Mouse (Mus musculus) T-helper 17 cell (primary cell): ENCODE data around the gene Foxp1.

Experiments used
- in situ Hi-C, 2 experiments: fragments of 300-600 bp; cut with MboI, MseI; formaldehyde crosslinking; loops; 1 replicate in 1 of 2; 2 replicates in 1 of 2; pipeline ENCODE4 v1.15.1; 2025; ENCODE audit warnings: high pct_unique_total_duplicates in 2 of 2

Foxp1 gene

GRCm38 (mm10) chr6:99337575-99337974 lies 184.9 kb downstream of the Foxp1 start:
- in situ Hi-C loops, result no loop called here

DNA sequence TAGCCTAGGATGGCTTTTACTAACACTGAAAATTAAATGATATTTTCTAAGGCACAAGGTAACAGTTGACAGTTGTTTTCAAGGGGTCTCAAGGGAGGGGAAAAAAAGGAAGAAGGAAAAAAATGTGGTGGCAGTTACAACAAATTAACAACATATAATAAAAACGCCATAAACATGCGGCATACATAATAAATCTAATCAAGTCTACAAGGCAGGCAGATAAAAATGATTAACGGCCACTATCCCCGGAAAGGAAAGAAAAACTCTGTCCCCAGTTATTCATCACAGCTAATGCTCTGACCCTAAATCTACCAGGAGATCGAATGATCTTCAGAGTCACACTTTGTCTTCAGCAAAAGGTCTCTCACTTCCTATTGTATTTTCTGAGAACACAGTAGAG lies 186.3 kb downstream of the Foxp1 start:
- in situ Hi-C loops, result no loop called here

- in situ Hi-C loops, result no loop called here
Measured at GRCm38 (mm10) chr6:99335174-99335830, 187.2 kb downstream of the Foxp1 start.

DNA sequence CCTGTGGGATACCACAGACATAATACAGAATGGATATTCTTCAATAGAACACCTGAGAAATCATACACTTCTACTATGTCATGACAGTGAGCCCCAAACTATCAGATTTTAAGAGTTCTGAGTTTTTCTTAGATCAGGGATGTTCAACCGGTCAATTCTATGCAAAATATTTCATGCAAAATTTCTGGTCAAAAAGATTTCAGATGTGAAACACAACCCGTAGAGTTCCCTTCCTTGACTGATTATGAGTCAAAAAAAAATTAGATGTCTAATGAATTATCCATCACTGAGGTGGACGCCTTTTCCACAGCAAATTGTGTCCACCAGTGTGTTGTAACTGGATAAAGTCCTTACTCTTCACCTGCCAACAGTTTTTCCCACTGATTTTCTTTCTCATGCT lies 188.3 kb downstream of the Foxp1 start:
- in situ Hi-C loops, result no loop called here

DNA sequence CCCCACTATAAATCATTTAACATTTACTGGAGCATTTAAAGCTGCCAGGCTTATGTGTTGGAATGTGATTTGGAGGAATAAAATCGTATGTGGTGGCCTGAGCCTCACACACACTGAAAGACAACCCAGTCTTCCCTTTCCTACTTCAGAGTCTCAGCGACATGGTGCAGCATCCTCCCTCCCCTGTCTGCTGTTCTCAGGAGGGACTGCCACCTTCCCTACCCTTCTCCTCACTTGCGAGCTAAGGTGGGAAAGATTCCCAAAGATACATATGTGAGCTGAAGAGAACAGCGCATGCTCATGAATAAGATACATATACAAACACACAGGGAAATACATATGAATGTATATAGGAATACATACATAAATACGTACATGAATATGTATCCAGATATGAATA lies 189.4 kb downstream of the Foxp1 start:
- in situ Hi-C loops, result no loop called here

- in situ Hi-C loops, result no loop called here
Measured at GRCm38 (mm10) chr6:99330169-99330568, 192.4 kb downstream of the Foxp1 start.

- in situ Hi-C loops, result no loop called here
Measured at GRCm38 (mm10) chr6:99328634-99329033, 193.9 kb downstream of the Foxp1 start.

DNA sequence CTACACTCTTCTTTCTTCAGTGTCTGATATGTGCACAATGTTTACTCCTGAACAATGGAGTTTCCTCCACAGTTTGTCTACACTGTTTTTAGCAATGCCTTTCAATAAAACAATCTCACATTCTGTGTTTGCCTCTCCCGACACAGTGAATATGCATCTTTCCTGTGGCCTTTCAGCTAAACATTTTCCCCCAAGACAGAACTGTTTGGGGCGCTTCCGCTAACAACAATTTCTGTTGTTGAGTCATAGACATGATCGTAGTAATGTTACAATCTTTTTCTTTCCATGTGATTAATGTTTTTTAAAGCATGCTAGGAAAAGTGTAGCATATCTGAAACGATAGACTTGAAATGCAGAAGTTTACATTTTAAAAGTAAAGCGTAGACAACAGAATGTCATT lies 194.4 kb downstream of the Foxp1 start:
- in situ Hi-C loops, result no loop called here

DNA sequence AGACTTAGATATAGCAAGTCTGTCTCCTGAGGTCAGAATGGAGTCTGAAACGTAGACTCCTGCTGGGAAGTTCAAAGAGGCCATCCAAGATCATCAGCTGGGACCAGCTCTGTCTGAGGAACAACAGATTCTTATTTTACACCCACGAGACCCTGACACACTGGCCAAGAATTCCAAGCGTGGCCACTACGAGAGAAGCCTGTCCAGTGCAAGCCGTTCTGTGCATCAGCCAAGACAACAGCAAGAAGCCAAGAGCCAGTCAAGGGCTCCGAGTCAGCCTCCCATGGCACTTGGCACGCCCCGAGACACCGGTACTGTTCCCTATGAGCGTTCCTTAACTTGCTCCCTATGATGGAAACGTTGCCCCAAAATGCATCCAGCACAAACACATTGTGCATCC lies 194.8 kb downstream of the Foxp1 start:
- in situ Hi-C loops, result no loop called here

GRCm38 (mm10) chr6:99325881-99326280 lies 196.6 kb downstream of the Foxp1 start:
- in situ Hi-C loops, result no loop called here

GRCm38 (mm10) chr6:99325461-99325860 lies 197.1 kb downstream of the Foxp1 start:
- in situ Hi-C loops, result no loop called here

DNA sequence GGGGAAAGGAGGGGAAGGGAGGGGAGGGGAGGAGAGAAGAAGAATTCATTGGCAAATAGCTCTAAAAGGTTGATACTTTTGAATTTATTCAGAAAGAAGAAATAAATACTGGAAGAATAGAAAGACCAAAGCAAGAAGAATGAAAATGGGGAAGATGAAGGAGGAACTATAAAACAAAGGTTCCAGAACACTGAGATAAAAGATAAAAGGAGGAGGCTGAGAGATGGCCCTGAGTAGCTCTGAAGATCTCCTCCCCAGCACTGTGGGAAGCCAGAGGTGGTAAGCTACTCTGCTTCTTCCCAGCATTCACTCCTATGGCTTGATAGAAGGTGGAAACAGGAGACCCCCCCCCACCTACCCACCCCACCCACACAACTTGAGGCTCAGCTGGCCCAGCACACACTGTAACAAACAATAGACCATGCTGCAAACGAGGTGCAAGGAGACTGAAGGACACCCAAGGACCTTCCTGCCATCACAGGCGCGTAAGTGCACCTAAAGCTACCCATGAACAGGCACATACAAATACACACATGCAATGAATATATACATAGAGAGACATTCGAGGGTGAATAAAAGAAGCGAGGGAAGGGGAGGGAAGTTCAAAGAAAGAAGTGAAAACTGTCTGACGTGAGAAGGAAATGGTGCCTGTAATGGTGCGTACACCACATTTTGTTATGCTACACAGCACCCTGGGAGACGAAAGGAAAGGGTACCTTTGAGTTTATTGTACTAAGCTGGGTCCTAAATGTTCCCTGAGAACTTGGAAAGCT lies 200.2 kb downstream of the Foxp1 start:
- in situ Hi-C loops, result no loop called here

DNA sequence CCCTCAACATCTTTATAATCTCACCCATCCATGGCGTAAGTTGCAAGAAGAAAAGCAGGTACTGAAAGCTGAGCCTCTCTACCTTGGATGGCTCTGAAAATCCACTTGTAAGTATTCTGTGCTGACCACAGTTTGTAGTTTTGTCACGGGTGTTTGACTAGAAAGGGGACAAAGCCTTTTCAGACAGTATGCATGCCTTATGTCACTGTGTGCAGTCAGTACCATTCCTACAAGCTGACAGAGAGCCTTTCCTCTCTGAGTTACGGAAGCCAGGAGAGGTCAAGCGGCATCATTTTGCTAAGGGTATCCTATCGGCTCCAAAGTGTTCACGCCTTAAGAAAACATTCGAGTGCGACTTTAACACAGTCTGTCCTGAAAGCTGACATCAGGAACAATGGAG lies 202.1 kb downstream of the Foxp1 start:
- in situ Hi-C loops, result no loop called here

- in situ Hi-C loops, result no loop called here
Measured at GRCm38 (mm10) chr6:99319415-99320405, 202.8 kb downstream of the Foxp1 start.

- in situ Hi-C loops, result no loop called here
Measured at GRCm38 (mm10) chr6:99314746-99315145, 207.8 kb downstream of the Foxp1 start.

DNA sequence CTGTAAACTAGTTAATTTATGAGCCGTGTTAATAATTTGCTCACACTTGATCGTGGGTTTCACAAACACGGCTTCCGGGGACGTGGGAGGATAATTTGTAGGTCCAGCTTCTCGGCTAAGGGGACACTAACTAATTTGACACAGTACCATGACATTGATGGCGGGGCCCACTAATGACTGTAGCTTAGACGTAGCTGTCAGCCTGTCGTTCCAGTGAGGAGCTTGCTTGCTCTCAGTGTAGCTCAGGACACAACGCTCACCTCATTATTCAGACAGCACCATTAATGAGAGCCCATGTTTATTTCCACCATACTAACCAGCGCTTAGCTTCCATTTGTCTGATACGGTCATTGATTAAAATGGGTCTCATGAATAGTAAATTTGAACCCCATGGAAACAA lies 212.0 kb downstream of the Foxp1 start:
- in situ Hi-C loops, result no loop called here

DNA sequence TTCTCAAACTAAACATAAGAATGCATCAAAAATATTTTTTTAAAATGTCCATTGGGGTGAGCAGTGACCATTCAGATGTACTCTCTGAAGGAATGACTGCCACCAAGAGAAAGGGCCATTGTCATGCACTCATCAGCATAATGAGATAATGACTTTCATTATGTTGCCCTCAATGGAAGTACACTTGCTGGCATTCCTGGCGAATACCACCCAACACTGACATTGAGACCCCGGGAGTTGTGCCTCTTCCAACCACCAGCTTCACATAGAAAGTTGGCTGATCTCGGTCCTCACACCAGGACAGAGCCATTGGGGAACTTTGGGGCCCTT lies 212.4 kb downstream of the Foxp1 start:
- in situ Hi-C loops, result no loop called here

GRCm38 (mm10) chr6:99309466-99310170 lies 212.9 kb downstream of the Foxp1 start:
- in situ Hi-C loops, result loop anchor here in 1 of 2 experiments (5.0 kb wide), 1 partner anchor 52 kb away; no protein-coding TSS in a partner anchor

DNA sequence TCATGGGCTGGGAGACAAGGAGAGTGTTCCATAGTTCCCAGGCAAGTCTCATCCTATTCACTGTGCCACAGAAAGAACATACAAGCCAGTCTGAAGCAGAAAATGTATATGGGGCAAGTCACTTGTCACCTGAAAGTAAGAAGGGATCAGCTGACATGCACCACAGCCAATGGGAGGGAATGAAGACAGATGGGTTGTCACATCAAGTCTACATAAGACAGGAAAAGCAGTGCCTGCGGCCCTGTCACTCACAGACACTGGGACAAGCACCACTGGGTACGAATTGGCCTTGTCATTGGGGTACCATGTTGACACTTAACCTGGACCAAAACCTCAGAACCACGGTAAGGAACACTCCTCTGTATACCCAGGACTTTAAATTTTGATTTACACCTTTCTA lies 216.8 kb downstream of the Foxp1 start:
- in situ Hi-C loops, result loop anchor here in 1 of 2 experiments (5.0 kb wide), 1 partner anchor 48 kb away; no protein-coding TSS in a partner anchor

DNA sequence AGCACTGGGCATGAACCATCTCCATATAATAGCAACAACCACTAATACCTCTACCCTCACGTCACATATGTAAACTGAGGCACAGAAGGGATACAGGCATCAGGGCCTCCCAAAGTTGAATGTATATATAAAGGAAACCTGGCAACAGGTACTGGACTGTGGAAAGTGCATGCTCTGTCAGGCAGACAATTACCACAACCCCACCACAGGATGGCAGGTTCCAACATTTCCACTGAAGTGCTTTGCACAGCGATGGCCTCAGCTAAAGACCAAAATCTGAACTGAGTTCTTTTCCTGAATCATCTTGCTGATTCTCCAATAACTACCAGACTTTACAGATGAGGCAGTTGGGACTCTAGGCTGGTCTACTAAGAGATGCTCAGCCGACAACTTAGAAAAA lies 217.3 kb downstream of the Foxp1 start:
- in situ Hi-C loops, result loop anchor here in 1 of 2 experiments (5.0 kb wide), 1 partner anchor 48 kb away; no protein-coding TSS in a partner anchor
